Mouse (Mus musculus) brain, adult 2 months (tissue): ENCODE results near the gene Ddah1.

Experiments
- DNase-seq: peaks from one replicate; pipeline ENCODE4 v3.0.0; 2011; ENCODE audit warnings: low read depth, low spot score

The Ddah1 gene

DNA sequence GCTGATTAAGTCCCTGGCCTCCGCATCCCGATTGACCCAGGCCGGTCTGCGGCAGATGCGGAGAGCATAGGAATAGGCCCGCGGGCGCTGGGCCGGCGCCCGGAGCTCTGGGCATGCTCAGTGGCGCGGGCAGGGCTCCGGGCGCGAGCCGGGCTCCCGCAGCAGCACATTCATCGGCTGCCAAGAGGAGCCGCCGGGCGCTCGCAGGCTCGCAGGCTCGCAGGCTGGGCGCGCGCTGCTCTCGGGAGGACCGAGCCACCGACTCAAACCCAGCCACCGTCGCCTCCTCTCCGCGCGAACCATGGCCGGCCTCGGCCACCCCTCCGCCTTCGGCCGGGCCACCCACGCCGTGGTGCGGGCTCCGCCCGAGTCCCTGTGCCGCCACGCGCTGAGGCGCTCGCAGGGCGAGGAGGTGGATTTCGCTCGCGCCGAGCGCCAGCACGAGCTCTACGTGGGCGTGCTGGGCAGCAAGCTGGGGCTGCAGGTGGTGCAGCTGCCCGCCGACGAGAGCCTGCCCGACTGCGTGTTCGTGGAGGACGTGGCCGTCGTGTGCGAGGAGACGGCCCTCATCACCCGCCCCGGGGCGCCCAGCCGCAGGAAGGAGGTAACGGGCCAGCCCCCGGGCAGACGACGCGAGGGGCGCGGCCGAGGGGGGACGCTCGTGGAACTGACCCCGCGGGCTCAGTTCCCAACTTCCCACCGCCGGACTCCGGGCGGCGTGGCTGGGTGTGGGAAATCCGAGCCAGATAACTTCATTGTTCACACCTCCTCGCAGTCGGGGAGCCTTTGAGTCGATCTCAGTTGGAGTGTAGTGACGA is at the start of gene Ddah1:
Gene Ddah1 (plus strand): TSS at position 115 of the 818 bp plus-strand sequence.
- DNase-seq: peak; percentile 76

DNA sequence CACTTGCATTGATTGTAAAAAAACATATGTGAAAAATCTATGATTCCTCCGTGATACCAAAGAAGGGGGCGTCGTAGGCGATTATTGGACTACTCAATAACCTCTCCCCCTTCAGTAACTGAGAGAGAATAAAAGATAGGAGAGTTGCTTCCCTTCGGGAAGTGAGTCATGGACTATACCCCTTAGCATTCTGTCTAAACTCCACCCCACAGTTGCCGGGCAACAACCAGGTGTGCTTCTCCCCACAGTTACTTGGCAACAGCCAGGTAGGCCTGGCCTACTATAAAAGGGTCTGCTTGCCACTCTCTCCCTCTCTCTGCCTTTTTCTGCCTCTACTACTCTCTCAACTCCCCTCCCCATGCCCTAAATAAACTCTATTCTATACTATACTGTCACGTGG is 42.6 kb upstream of the Ddah1 start:
- DNase-seq: no peak

DNA sequence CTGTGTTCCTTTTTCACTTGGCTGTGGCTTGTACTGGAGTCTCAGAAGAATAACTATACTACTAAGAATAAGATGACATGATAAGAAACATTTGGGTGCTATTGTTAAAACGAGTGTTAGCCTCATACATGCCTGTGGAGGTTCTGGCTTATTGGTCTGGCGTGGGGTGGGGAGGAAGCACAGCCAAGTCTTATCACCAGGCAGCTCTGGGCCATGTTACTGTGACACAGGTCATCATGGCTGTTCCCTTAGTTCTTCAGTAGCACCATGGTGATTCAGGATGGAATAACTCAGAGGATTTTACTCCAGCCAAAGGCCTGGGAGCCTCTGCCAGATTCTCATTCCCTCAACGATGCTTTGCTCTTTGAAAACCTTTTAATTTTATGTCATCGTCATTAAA is 38.8 kb upstream of the Ddah1 start:
- no peak for DNase-seq

DNA sequence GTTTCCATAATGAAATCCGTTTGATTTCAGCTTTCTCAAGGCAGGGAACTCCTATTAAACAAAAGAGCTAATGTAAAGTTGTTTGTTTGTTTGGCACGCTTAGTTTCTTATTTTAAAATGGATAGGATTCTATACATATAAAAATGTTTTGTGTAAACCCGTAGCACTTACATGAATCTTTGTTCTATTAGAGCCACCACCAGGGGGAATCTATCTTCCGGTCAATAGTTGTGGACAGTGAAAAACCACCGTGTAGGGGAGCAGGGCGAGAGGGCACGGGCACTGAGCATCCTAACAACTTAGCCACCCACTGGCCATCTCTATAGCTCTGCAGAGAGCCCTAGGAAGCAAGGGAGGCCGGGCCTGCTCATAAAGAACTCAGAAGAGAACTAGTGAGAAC is 33.4 kb upstream of the Ddah1 start:
- no peak for DNase-seq

DNA sequence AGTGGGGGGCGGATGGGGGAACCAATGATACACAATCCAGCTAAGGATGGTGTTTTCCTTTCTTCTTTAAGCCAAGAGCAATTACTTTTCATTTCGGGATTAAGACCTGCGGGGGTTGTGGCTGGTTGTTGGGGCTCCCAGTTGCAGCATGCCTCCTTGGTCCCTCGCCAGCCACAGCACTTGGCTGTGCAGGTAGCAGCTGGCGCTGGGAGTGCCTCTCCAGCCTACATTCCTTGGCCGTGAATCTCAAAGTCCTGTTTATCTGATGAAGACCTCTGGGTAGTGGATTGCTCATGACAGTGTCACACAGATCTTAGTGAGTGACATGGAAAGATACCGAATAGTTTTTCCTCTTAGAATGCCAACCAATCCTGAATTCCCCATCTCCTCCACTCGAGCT is 30.1 kb upstream of the Ddah1 start:
- no peak for DNase-seq

DNA sequence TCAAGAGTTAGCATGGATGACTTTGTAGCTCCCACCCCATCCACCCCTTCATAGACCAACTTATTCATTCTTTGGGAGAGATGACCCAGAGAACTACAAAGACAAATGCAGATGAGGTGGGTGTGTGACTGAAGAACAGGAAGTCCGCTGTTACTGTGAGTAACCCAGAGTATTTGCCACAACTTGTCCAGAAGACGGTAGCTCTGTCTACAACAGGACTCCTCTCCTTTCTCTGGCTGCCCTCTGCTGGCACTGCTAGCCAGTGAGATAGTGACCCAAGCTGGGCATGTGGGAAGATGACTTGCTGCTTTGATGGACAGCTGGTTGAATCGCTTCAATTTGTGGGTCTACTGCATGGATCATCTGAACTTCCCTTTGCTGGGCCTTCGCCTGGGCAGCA is 28.9 kb upstream of the Ddah1 start:
- peak; percentile 23 for DNase-seq

DNA sequence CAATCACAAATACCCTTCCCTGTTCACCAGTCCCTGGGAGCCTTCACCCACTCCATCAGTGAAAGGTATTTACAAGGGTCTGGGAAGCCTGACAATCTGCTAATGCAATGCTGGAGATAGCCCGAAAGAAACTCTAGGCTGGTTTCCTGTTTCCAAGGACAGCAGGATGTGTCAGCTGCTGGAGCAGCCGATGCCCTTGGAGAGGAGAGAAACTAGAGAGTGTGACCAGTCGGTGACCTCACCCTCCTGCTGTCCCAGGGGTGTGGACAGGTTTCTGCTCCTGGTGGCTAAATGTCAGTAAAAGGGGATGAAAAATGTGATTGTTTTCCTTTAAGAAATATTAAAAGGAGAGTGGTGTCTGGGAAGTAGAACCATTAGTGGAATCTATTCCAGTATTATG is 28.4 kb upstream of the Ddah1 start:
- DNase-seq: no peak

DNA sequence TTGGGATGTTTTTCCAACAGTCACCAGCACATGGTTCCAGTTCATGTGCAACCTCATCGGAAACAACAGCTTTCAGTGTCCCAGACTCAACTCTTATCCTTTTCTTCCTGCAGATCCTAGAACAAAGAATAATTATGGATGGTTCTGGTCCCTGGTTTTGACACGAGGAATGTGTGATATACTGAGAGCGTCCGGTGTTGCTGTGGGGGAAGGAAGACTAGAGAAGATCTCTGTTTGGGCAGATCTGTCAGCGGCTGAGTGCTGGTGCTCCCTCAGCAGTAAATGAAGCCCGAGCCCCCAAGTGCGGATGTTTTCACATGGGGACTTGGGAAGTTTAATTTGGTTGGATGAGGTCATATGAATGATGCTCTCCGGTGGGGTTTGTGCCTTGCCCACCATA is 23.6 kb upstream of the Ddah1 start:
- no peak for DNase-seq

DNA sequence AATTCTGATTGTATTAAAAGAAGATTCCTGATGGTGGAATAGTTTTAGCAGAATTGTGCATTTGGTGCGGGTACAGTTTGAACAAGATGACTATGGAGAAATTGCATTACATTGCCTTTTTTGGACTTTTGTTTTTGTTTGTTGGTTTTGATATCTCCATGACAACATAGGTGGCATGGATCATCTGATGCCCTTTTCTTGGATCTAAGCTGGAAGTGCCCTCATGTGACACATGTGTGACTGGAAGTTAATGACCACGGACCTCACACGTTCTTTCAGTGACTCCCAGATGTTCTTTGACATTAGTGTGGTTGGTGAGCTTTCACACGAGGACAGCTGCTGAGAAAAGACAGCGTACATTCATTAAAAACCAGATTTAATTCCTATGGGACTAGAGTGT is 21.9 kb upstream of the Ddah1 start:
- no peak for DNase-seq

DNA sequence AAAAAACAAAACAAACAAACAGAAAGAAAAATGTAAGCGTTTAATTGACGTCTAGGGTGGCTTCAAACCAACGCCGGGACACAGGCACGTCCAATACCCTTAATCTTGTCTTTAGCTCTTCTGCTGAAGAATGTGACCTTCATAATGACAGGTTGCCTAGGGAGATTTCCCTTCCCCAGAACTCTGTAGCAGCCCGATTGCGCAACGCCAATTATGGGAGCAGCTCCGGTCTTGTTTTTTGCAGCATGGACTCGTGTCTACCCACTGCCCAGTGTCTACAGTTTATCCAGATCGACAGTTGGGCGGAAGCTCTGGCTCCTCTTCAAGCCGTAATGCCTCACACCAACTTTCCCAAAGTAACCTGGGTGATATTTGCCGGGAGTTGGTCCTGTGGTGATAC is 19.8 kb upstream of the Ddah1 start:
- no peak for DNase-seq

DNA sequence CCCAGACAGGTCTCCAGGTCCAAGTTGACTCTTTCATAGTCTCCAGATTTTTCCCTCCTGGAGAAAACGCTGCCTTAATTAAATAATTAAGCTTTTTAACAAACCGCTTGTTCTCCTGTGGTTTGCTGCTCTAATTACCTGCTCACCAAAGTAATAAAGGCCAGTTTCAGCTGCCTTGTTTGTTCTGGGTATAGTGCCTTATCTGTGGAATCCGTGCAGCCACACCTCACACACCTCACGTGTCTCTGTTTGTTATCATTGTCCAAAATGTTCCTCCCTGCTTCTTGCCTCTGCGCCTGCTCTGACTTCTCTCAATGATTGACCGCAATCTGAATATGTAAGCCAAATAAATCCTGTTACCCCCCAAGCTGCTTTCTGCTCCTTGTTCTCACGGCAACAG is 18.6 kb upstream of the Ddah1 start:
- DNase-seq: no peak

DNA sequence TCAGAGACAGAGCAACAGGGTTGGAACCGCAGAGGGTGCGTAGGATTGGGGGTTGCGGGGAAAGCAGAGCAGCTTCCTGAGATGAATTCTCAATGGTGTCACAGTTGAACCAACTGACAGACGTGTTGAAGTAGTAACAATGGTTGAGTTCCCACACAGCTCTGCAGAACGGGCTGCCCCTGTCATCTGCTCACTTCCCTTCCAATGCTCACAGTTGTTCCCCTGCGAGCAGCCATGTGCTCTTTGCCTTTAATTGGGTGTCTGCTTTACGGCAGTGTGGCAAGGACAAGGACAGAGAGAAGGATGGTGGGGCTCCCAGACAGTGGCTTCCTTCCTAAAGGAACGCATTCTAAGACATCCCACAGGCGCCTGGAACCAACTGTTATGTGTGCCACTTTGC is 15.4 kb upstream of the Ddah1 start:
- DNase-seq: peak; percentile 35

DNA sequence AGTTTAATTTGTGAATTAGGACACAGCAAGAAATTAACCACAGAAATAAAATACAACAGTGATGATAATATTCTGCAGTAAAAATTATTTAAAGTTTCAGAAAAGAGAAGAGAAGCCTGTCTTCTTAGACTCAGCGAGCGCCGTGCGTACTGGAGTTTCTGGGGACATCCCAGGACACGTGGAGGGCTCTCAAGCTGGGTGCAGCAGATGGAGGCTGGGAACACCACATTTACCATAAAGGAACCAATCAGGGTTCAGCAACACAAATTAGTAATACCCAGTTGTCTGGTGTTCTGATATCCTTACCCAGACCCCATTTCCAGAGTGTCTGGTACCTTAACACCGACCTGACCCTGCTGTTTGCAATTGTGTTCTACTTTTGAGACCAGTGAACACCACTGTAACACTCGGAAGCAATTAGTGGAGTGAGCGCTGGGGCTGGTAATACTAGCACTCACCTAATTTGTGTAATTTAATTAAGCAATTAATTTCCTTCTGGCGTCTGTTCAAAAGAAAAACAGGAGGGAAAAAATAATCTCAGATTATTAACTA is 14.9 kb upstream of the Ddah1 start:
- no peak for DNase-seq

DNA sequence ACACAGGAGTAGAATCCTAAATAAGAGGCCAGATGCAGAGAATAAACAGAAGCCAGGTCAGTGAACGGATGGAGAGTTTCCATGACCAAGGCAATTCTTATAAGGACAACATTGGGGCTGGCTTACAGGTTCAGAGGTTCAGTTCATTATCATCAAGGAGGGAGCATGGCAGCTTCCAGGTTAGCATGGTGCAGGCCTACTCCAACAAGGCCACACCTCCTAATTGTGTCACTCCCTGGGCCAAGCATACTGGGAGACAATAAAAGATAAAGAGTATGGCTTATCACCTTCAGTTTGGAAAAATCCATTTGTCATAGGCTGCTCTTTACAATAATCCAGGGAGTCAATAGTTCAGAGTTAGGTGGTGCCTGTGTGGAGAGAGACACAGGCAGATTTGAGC is 9.8 kb upstream of the Ddah1 start:
- DNase-seq: no peak

DNA sequence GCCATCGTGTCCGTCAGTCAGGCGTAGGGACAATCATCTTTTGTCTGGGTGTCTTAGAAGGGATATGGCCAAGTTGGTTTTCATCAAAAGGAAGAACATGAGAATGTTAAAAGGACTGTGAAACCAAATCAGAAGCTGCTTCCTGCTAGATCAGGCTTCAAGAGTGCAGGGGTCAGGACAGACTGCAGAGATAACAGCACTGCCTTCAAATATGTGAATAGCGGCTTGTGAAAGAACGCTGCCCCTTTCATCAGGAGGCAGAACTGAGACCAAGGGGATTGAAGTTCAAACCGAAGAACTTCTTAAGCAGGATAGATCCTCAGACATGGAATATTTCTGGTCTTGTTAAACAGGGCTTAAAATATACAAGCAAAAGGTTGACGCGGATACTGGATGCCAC is 2.0 kb upstream of the Ddah1 start:
- DNase-seq: no peak

DNA sequence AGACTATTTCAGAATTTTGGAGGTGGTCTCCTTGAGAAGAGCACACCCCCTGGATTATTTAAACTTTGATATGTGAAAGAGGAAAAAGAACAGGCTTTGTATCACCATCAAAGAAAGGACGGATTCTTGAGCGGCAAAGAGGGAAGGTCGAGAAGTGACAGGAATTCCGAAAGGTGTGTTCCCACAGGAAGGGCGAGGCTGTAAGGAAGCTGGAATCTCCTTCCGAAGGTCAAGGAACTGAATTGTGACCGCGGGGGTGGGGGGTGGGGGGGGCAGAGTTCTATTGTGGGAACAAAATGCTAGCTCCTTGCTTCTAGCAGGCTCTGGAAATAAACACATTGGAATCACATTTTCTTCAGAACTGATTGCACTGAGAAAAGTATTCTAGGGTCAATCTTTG is 1.3 kb upstream of the Ddah1 start:
- DNase-seq: no peak

DNA sequence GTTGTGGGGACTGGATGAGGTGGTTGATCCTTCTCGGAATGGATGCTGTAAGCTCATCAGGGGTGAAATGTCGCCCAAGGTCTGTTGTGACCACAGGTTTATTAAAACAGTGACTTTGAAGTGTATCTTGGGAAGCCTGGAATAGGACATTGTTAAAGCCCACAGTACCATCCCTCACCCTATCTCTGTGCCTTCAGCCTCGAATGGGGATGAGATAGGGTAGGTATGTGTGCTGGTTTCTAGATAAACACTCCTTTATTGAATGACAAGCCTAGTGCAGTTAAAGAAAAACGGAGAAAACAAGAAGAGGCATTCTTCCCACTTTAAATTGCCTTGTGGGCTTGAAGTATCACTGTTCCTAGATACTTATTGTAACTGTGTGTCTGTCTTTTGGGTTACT is 631 bp upstream of the Ddah1 start:
- no peak for DNase-seq

DNA sequence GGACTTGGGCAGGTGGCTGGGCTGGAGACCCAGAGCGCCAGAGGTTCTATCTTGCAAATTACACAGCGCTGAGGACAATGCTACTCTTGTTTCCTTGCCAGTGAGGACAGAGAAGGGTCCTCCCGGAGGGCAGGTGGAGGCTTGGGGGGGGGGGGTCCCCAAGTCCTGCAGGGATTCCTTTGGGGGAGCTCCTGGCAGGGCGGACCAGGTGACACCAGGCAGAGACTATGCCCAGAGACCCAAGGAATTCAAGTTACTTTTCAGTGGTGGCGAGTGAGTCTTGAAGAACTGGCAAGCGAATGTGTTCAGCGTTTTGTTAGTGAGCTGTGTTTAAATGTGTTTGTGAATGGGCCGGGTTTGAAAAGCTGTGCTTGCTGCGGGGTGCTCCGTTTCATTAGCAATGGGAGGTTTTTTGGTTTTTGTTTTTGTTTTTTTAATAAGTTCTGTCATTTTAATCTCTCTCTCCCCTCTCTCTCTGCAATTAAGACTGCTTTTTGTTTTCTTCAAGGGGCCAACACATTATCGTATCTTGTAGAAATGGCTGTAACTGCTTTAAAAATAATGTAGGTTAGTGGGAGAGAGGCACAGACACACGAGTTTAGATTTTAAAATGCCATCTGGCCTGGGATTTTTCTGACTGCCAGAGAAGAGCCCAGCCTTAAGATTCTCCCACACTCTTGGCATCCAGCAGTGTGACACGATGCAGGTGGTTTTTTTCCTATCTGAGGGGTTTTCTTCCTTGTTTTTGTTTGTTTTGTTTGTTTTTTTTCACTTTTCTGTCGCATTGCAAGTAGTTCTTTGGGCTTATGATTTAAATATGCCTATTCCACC is 1.1 kb downstream of the Ddah1 start:
- peak; percentile 82 for DNase-seq

DNA sequence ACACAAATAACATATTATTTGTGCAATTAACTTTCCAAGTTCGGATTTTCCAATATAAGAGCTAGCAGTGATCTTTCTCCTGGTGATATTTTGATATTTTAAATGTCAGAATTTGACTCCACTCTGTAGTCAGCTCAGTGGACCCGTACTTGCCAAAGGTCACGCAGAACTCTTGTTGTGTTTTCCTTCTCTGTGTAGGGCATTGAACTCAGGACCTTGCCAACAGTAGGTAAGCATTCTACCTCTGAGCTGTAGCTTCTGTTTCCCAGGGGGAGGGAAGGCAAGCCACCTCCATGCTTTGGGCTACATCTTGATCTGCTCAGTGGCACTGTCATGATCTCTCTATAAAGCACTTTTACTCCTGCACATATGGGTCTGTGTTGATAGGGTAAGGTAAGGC is 2.1 kb downstream of the Ddah1 start:
- DNase-seq: no peak

DNA sequence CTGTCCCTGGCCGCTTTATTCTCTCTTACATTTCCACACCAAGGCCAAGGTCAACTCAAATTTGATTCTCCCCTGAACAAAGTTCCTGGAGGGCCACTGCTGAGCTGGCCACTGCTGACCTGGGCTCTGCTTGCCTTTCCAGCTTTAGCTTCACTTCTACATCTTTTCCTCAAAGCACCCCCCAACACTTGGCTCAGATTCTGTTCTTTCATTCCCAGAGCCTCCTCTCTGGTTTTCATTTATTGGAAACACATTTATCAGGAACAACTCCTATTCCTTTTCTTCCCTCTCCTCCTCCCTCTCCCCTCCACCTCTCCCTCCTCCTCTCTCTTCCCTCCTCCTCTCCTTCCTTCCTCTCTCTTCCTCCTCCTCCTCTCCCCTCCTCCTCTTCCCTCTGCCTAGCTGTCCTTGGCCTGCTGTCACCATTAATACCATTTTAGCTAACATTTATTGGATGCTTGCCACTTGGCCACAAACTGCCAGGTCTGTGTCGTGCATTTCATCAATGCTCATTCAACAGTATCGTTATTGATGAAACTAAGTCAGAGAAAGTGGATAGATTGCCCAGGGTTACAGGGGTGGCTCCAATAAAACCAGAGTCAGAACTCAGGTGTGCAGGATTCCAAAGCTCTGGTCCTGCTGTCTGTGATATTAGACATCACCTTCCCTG is 3.2 kb downstream of the Ddah1 start:
- DNase-seq: no peak

DNA sequence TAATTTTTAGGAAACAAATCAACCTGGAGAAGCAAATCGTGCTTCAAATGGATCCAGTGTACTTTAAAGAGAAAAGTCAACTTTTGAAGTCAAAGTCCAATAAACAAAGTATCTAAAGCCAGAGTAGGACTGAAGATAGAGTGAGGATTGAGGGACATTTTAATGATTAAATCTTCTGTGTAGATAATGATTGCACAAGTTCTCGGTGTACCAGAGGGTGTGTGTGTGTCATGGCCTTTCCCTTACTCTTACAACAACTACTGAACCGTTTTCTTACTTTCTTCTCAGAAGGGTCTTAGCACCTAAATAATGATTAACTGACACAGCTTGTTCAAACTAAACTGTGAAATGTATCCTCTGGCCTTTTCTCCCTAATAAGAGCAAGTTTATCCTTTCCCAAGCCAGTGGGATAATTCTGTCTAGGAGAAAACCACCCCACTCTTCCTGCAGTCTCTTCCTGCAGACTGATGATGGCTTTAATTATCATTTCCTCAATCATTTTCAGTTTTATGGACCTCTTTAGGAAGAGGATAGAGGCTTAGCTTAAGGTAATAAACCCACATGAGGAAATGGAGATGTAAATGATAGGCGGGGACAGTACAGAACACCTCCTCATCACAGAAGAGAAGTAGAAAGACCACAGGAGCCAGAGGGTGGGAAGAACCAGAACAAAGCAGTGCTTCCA is 4.6 kb downstream of the Ddah1 start:
- DNase-seq: no peak

DNA sequence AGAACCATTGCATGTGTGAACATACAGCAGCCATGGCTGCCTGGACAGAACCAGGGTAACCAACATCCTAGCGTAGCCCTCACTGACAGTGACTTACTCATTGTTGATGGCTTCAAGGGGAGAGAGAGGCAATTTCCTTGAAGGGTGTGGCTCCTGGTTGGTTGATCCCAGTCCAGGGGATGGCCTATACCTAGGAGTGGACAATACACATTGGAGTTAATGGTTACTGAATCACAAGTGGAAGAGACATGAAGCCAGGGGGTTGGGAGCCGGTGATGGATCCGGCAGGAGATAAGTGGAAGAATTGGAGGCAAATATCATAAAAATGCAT is 5.1 kb downstream of the Ddah1 start:
- DNase-seq: no peak
